Mouse (Mus musculus) stomach, embryonic 14.5 days (tissue): ENCODE results near the gene Prl2c1. TPM values are rescaled to one million over a fixed set of nuclear protein-coding genes. Genes with fewer than 3 reads are reported as not detected.
"Not testable (repeated sequence)": the region's sequence is repeated elsewhere in the genome, so short reads cannot be mapped to it uniquely, and the experiment has no call there.

Source experiments
- ATAC-seq: fragments of 200-750 bp; cut with Nextera tagmentation; 2 replicates; pipeline ENCODE4 v1.8.0; 2017; ENCODE audit warnings: low read depth, moderate TSS enrichment; ENCODE audit not compliant: insufficient number of reproducible peaks, insufficient read depth, low FRiP score
- H3K27ac ChIP-seq: fragments of 300-500 bp; sonication (generic); 2 replicates; pipeline ENCODE4 v1.5.1; 2014; ENCODE audit warnings: mild to moderate bottlenecking, low read length, moderate library complexity, mixed read lengths
- H3K27me3 ChIP-seq: fragments of 300-500 bp; sonication (generic); 2 replicates; pipeline ENCODE4 v1.6.1; 2014; ENCODE audit warnings: low read length, control low read depth, mixed read lengths; ENCODE audit not compliant: control insufficient read depth, insufficient read depth
- H3K36me3 ChIP-seq: fragments of 300-500 bp; sonication (generic); 2 replicates; pipeline ENCODE4 v1.6.1; 2014; ENCODE audit warnings: mild to moderate bottlenecking, control low read depth, low read length, moderate library complexity, mixed read lengths; ENCODE audit not compliant: control insufficient read depth, insufficient read depth
- H3K4me1 ChIP-seq: fragments of 300-500 bp; sonication (generic); 2 replicates; pipeline ENCODE4 v1.6.1; 2014; ENCODE audit warnings: low read length, control low read depth, mixed read lengths; ENCODE audit not compliant: control insufficient read depth, insufficient read depth
- H3K4me2 ChIP-seq: fragments of 300-500 bp; sonication (generic); replicated peaks from 2 replicates; pipeline ENCODE4 v1.6.1; 2014; ENCODE audit warnings: low read depth, low read length, control low read depth
- H3K4me3 ChIP-seq: fragments of 300-500 bp; sonication (generic); 2 replicates; pipeline ENCODE4 v1.5.1; 2014; ENCODE audit warnings: low read depth, low read length, control low read depth
- H3K9ac ChIP-seq: fragments of 300-500 bp; sonication (generic); replicated peaks from 2 replicates; pipeline ENCODE4 v1.6.1; 2014; ENCODE audit warnings: low read depth, mild to moderate bottlenecking, control low read depth, low read length, moderate library complexity, mixed read lengths
- H3K9me3 ChIP-seq: fragments of 300-500 bp; sonication (generic); 2 replicates; pipeline ENCODE4 v1.6.1; 2016; ENCODE audit warnings: low read depth, low read length, control low read depth; ENCODE audit not compliant: control insufficient read depth
- WGBS: fragments of 180-500 bp; shearing (Covaris S2); extraction: QIAGEN DNeasy Blood & Tissue Kit; methylation state at CpG from one replicate; pipeline ENCODE4 v1.1.7; 2014; 5-methylcytosine and 5-hydroxymethylcytosine counted together
- polyA plus RNA-seq: library from polyadenylated mRNA; unstranded; fragments of >200 nt; fragmentation: Nextera tagmentation; extraction: Ambion mirVana; gene quantifications from 2 replicates; pipeline ENCODE4 v1.2.1, GENCODE M21; 2014

Prl2c1 gene
- polyA plus RNA-seq: not detected in 2 replicates

GRCm38 (mm10) chr13:27849042-27849441 is at the start of gene Prl2c1:
Prl2c1 (plus strand) TSS chr13:27849342.
- no peak for ATAC-seq
- H3K36me3 ChIP-seq: no peaks in the 10 kb centered on the region

GRCm38 (mm10) chr13:27801354-27801753 is 47.8 kb upstream of the Prl2c1 start, which contains the start of gene Prl2a1:
Prl2a1 (plus strand) TSS chr13:27801654.
- no peak within 1 kb of the TSS for H3K4me3 ChIP-seq
- ATAC-seq: no peak
- no peaks in the 10 kb centered on the region for H3K4me1 ChIP-seq
- H3K27ac ChIP-seq: no peak within 1 kb of the TSS
- no peak within 1 kb of the TSS for H3K4me2 ChIP-seq
- no peaks in the 10 kb centered on the region for H3K36me3 ChIP-seq
- H3K9ac ChIP-seq: no peak within 1 kb of the TSS
- no peaks in the 10 kb centered on the region for H3K27me3 ChIP-seq
- H3K9me3 ChIP-seq: no peaks in the 10 kb centered on the region
- 83% methylated on average over 1 of the region's 1 CpGs for WGBS

More at GRCm38 (mm10) chr13:27849042-27849441, at the start of gene Prl2c1:
- no peak within 1 kb of the TSS for H3K27ac ChIP-seq
- 86% methylated on average over 3 of the region's 3 CpGs for WGBS
- H3K4me1 ChIP-seq: no peaks in the 10 kb centered on the region
- H3K4me2 ChIP-seq: no peak within 1 kb of the TSS
- no peak within 1 kb of the TSS for H3K9ac ChIP-seq
- H3K27me3 ChIP-seq: no peaks in the 10 kb centered on the region
- H3K9me3 ChIP-seq: no peaks in the 10 kb centered on the region
- no peak within 1 kb of the TSS for H3K4me3 ChIP-seq

GRCm38 (mm10) chr13:27802765-27803164 is 46.4 kb upstream of the Prl2c1 start:
- no peaks in the 10 kb centered on the region for H3K36me3 ChIP-seq
- no peak overlapping the region for H3K27ac ChIP-seq
- 69% methylated on average over 1 of the region's 1 CpGs for WGBS
- ATAC-seq: no peak
- no peak overlapping the region for H3K4me3 ChIP-seq
- no peaks in the 10 kb centered on the region for H3K9me3 ChIP-seq
- H3K4me2 ChIP-seq: no peak overlapping the region
- no peaks in the 10 kb centered on the region for H3K4me1 ChIP-seq
- H3K27me3 ChIP-seq: no peaks in the 10 kb centered on the region
- H3K9ac ChIP-seq: no peak overlapping the region

- not testable (repeated sequence) for H3K9me3 ChIP-seq, H3K9ac ChIP-seq, ATAC-seq, H3K27me3 ChIP-seq, H3K4me3 ChIP-seq, H3K36me3 ChIP-seq, H3K27ac ChIP-seq, H3K4me2 ChIP-seq, H3K4me1 ChIP-seq
- 85% methylated on average over 2 of the region's 2 CpGs for WGBS
Observed at GRCm38 (mm10) chr13:27904236-27904635, 55.1 kb downstream of the Prl2c1 start.

Other genes with a start within 250 kb of the Prl2c1 start
- not detected in 2 replicates for gene Prl7b1, start 238.8 kb upstream of the Prl2c1 start, polyA plus RNA-seq
- gene Prl7a1, start 206.8 kb upstream of the Prl2c1 start, polyA plus RNA-seq: not detected in 2 replicates
- not detected in 2 replicates for gene Prl7a2, start 181.3 kb upstream of the Prl2c1 start, polyA plus RNA-seq
- not detected in 2 replicates for gene Prl7d1, start 132.6 kb upstream of the Prl2c1 start, polyA plus RNA-seq
- gene Prl7c1, start 68.5 kb upstream of the Prl2c1 start, polyA plus RNA-seq: not detected in 2 replicates
- gene Prl2a1, start 47.7 kb upstream of the Prl2c1 start, polyA plus RNA-seq: not detected in 2 replicates
- gene Prl4a1, start 166.9 kb downstream of the Prl2c1 start, polyA plus RNA-seq: not detected in 2 replicates